Mouse (Mus musculus) heart, adult 2 months (tissue): Measurements from ENCODE around the gene Mkrn2os.

Experiments used
- CTCF ChIP-seq: fragments of 200-600 bp; IDR thresholded peaks from 2 replicates; pipeline ENCODE4 v1.8.1; 2022; ENCODE audit warnings: antibody characterized with exemption, mild to moderate bottlenecking, moderate library complexity
- EP300 ChIP-seq: fragments of 200-500 bp; IDR thresholded peaks from 2 replicates; pipeline ENCODE4 v1.6.1; 2011; ENCODE audit warnings: low read depth, low read length, control low read depth; ENCODE audit not compliant: insufficient read depth
- POLR2A ChIP-seq: fragments of 200-500 bp; IDR thresholded peaks from 2 replicates; pipeline ENCODE4 v1.6.1; 2011; ENCODE audit warnings: mild to moderate bottlenecking, low read depth, low read length, control low read depth; ENCODE audit not compliant: insufficient read depth

- TF ChIP-seq EP300 (no peak), CTCF (no peak), POLR2A (no peak)
Observed at GRCm38 (mm10) chr6:115606461-115606860, 14.1 kb upstream of the Mkrn2os start.
